Mouse (Mus musculus) right cerebral cortex, adult 2 months (tissue): ENCODE measurements around the gene Pcsk6.
"Not testable (repeated sequence)": the region's sequence is repeated elsewhere in the genome, so short reads cannot be mapped to it uniquely, and the experiment has no call there.

Experiments
- DNase-seq, 2 experiments: peaks; one replicate each; pipeline ENCODE4 v3.0.0; 2021 to 2022; ENCODE audit warnings: low spot score in 2 of 2

Pcsk6 gene

DNA sequence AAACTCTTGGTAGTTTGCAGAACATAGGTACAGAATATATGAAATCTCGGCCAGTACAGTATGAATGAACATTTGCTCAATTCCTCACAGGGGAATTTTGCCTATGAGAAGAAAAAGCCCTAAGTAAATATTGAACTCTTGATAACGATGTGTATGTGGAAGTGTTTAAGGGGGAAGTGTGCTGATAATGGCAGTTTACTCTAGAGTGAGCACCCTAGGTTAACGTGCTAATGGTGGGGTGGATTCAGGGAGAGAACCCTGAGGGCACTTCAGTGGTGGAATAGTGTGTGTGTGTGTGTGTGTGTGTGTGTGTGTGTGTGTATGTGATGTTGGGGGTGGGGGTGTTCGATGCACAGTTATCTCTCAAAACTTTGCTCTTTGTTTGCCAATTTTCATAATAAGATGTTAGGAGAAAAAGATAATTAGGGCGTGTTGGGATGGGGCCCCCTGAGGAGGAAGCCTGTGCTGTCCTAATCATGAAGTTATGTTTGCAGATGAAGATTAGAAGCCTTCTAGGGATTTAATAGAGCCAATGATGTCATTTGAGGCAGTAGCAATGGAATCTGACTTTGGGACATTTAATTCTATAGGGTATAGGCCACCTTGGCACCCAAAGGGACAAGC lies 19.2 kb downstream of the Pcsk6 start:
- no peak for DNase-seq

DNA sequence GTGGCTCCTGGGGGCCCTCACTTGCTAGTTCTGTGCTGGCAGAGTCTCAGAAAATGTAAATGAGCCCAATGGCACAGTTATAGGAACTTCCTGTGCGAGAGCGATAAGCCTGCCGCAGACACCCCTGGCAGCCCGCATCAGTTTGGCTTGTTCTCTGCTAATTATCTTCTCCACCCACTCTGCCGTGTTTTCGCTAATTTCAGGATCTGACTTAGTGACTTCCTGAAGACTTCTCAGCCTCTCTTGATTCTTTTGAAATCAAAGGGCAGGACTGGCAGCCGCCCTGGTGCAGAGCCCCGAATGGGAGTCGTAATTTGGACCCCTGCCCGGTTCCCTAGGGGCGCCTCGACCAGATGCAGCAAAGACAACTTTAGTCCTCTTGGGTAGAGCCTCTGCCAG lies 19.8 kb downstream of the Pcsk6 start:
- peak in 1 of 2 experiments; percentile 17 for DNase-seq

DNA sequence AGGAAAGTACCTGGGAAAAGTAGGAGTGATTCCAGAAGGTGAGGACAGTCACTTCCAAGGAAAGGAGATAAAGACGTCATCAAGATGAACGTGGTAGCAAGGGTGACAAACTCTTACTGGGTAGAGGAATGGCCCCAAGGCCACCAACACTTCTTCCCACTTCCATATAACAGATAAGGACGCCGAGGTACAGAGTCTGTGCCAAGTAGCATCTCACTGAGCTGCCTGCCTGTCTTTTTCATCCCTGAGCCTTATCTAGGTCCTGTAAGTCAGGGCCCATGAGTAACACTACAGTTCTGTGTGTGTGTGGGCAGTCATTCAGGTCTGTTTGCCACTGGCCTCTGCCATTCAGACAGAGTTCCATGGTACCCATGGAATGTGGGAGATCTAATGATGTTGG lies 23.4 kb downstream of the Pcsk6 start:
- no peak for DNase-seq

GRCm38 (mm10) chr7:65885819-65886218 lies 24.3 kb downstream of the Pcsk6 start:
- DNase-seq, result no peak

- no peak for DNase-seq
These were observed 30.3 kb downstream of the Pcsk6 start for GRCm38 (mm10) chr7:65891831-65892230.

DNA sequence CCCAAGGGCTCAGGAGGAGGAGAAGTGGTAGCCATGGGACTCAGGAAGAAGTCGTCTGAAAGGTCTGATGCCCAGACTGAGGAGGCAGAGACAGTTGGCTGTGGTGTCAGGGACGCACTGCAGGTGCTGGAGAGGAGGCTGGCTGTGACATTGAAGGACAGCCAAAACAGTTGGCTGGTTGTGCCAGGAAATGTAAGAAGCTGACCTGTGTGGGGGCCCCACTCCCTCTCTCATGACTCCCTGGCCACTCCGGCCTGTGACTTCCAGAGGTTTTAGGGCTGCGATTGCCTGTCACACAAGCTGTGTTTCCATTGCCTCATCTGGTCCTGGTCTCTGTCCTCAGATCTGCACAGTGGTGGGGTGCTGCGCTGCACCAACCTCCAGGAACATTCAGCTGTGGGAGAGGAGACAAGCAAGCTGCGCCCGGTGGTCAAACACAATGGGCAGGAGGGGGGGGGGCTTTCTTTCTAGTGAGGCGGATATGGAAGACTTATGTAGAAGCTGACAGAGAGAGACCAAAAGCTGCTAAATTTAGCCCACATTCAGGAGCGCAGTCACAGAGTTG lies 30.8 kb downstream of the Pcsk6 start:
- no peak for DNase-seq

- DNase-seq, result peak; percentile 11 to 18
These were observed 32.0 kb downstream of the Pcsk6 start for GRCm38 (mm10) chr7:65893546-65893945.

- DNase-seq, result no peak
These were observed 33.7 kb downstream of the Pcsk6 start for GRCm38 (mm10) chr7:65895262-65895661.

GRCm38 (mm10) chr7:65901231-65901630 lies 39.7 kb downstream of the Pcsk6 start:
- DNase-seq, result no peak

- DNase-seq, result peak; percentile 51 to 55
These were observed 41.1 kb downstream of the Pcsk6 start for GRCm38 (mm10) chr7:65902471-65903180.

DNA sequence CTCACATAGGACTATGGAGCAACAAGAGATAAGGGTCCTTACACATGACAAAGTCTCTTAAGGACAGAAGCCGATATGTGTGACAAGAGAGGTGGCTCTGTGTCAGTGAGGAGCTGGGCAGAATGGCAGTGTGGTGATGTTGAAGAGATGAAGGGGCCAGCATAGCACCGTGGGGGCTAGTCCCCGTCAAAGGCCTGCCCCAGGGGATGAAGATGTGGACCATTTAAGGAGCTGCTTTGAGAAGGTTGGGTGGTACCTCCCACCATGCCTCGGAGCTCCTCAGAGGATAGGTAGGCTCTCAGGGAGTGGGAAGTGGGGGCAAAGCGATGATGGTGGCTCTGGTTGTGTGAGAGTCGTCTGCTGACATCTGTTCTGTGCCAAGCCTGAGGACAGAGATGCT lies 41.9 kb downstream of the Pcsk6 start:
- no peak for DNase-seq

DNA sequence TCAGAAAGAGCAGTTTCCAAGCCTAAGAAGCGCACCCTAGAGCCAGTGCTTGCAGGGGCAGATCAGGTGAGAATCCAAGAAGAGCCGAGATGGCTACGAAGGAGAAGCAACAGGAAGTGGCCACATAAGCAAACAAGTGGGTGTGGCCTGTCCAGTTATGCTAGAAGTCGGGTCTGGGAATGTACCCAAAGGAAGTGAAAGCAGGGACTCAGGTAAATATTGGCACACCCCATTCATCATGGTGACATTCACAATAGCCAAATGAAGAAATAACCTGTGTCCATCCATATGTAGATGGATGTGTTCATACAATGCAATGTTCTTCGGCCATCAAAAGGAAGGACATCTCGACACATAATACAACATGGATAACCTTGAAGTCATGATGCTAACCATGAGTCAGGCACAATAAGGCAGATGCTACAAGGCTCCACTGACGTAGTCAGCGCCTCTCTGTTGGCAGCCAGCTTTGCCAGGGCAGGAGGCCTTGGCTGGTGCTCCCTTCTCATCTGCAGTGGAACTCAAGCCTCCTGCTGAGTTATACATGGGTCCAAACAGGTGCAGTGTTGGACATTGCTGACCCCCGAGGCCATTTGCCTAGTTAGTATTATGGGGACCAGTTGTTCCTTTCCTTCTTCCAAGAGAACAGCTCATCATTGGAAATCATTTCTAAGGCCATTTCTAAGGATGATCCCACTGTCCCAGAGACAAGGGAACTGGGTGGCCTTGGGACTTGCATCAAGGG lies 45.2 kb downstream of the Pcsk6 start:
- DNase-seq, result no peak

DNA sequence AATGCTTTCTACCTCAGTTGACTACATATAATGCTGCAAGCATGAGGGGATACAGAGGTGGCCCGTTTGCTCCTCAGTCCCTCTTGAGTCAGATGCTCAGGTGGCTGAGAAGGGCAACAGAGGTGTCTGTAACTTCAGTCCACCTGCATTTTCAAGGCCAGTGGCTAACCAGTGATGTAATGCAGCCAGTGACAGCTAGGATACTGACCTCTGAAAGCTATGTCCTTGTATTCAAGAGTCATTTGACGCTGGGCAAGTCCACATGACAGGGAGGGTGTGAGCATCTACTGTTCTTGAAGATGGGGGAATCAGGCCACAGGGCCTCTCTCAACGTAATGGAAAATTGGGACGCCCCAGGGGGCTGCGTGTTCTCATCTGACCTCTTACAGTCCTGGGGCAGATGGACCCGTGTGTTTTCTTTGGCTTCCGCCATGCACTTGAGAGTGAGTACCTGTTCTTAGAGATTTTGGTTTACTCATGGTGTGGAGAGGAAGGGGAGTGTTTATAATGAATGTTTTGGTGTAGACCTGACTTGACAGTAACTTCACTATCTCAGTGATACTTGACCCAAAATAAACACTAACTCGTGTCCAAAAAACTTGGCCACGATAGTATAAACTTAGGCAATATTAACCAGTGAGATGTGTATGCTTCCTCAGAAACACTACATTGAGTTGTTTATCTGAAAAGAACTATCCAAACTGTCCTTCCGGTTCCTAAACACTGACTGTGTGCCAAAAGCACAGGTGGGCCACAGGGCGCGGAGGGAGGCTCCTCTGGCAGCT lies 48.0 kb downstream of the Pcsk6 start:
- no peak for DNase-seq

- DNase-seq, result no peak
These were observed 51.6 kb downstream of the Pcsk6 start for GRCm38 (mm10) chr7:65913088-65913610.

- DNase-seq, result no peak
These were observed 53.3 kb downstream of the Pcsk6 start for GRCm38 (mm10) chr7:65914761-65915301.

DNA sequence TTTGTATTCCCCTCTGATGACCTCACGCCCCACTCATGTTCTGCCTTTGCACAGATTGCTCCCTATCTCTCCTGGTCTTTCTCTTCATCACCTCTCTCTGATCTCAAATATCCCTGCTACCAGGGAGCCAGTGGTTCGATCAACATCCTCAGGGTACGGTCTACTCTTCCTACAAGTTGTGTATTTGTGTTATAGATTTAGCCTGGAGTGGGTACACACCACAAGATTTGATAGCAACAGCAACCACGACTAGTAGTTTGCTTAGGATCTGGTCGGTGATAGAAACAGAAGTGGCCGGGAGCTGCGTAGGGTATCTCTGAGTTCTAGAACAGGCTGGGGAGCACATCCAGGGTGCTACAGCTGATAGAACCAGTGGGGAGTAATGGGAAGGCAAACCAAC lies 54.3 kb downstream of the Pcsk6 start:
- DNase-seq, result no peak

DNA sequence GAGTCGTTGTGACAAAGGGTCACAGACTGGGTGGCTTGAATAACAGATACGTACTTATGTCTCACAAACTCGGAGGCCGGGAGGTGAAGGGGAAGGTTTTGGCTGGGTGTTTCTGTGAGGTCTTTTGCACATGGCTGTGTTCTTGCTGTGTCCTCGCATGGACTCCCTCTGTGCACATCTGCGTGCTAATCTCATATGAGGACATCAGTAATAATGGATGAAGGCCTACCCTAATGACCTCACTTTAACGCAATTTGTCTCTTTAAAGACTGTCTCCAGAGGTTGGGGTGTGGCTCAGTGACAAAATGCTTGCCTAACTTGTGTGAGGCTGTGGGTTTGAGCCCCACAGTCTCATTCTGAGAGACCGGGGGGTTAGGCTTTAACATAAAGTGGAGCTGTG lies 55.0 kb downstream of the Pcsk6 start:
- no peak for DNase-seq

DNA sequence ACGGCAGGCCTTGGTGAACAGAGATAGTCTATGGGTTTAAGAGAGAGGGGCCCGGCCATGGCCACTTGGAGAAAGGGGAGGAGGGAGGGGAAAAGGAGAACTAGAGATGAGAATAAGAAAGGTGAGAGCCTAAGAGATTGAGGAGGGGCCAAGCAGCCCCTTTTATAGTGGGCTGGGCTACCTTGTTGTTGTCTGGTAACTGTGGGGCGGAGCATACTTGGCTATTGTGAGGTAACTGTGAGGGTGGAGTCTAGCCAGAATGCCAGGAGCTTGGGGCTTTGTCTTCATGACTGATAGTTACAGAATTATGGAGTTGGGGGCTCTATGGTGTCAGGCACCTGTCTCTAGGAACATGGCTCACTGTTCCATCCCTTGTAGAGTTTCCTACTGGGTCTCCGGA lies 56.9 kb downstream of the Pcsk6 start:
- DNase-seq, result no peak

DNA sequence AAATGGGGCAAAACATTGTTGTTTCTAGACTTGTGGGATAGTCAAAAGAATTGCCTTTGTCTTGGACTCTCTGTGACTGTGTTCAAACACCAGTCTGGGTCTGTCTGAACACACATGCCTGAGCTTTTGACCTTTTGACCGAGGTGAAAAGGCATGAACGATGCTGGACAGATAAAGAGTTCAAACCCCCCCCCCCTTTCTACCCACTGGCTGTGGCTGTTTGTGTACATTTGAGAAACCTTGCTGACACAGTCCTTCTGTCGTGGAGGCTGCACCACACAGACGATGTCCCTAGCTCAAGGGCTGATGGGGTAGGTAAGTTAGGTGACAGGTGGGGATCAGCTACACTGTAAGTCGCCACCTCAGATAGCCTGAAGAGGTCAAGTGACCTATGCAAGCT lies 67.9 kb downstream of the Pcsk6 start:
- no peak for DNase-seq

DNA sequence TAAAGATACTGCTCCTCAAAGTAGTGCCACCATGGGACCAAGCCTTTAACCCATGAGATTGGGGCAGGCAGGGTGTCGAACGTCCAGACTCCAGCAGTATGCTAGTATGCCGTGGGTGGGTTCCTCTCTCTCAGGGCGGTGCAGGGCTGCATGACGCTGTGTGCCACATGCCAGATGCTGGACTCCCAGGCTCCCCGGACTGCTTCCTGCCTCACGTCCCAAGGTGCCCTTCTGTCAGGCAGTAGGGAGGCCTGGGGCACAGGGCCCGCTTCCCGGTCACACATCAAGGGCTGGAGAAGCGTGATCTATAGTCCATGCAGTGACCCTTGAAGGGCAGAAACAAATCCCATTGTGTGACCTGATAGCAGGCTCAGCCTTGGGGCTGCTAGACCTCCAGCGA lies 68.9 kb downstream of the Pcsk6 start:
- no peak for DNase-seq

GRCm38 (mm10) chr7:65934238-65934970 lies 72.9 kb downstream of the Pcsk6 start:
- not testable (repeated sequence) for DNase-seq
